Mouse (Mus musculus) liver, postnatal 0 days (tissue): Measurements from ENCODE around the gene Nwd2. TPM values are rescaled to one million over a fixed set of nuclear protein-coding genes. Genes with fewer than 3 reads are reported as not detected.

Source experiments
- ATAC-seq: fragments of 200-750 bp; cut with Nextera tagmentation; 2 replicates; pipeline ENCODE4 v1.8.0; 2017; ENCODE audit warnings: mild to moderate bottlenecking, moderate library complexity
- DNase-seq: peaks from one replicate; pipeline ENCODE4 v3.0.0-alpha.2; 2016
- H3K27ac ChIP-seq: fragments of 300-500 bp; sonication (generic); 2 replicates; pipeline ENCODE4 v1.5.1; 2014; ENCODE audit warnings: antibody characterized with exemption, moderate library complexity, mild to moderate bottlenecking, low read depth
- H3K27me3 ChIP-seq: fragments of 300-500 bp; sonication (generic); 2 replicates; pipeline ENCODE4 v1.6.1; 2014; ENCODE audit warnings: low read length, control low read depth, mixed read lengths; ENCODE audit not compliant: insufficient read depth
- H3K36me3 ChIP-seq: fragments of 300-500 bp; sonication (generic); replicated peaks from 2 replicates; pipeline ENCODE4 v1.6.1; 2014; ENCODE audit warnings: mild to moderate bottlenecking, control low read depth, low read length, moderate library complexity, mixed read lengths; ENCODE audit not compliant: insufficient read depth
- H3K4me1 ChIP-seq: fragments of 300-500 bp; sonication (generic); 2 replicates; pipeline ENCODE4 v1.6.1; 2014; ENCODE audit warnings: antibody characterized with exemption, mild to moderate bottlenecking, control low read depth; ENCODE audit not compliant: insufficient read depth
- H3K4me2 ChIP-seq: fragments of 300-500 bp; sonication (generic); 2 replicates; pipeline ENCODE4 v1.6.1; 2014; ENCODE audit warnings: low read depth, mild to moderate bottlenecking, low read length, moderate library complexity, mixed read lengths
- H3K4me3 ChIP-seq: fragments of 300-500 bp; sonication (generic); 2 replicates; pipeline ENCODE4 v1.5.1; 2014; ENCODE audit warnings: low read depth, low read length
- H3K9ac ChIP-seq: fragments of 300-500 bp; sonication (generic); replicated peaks from 2 replicates; pipeline ENCODE4 v1.6.1; 2014; ENCODE audit warnings: mild to moderate bottlenecking, moderate library complexity
- H3K9me3 ChIP-seq: fragments of 300-500 bp; sonication (generic); 2 replicates; pipeline ENCODE4 v1.6.1; 2016; ENCODE audit warnings: mild to moderate bottlenecking, control low read depth, low read length, mixed read lengths
- CTCF ChIP-seq: sonication (generic); IDR thresholded peaks from 2 replicates; pipeline ENCODE4 v1.5.1; 2016; ENCODE audit warnings: antibody characterized with exemption, low read depth
- EP300 ChIP-seq: IDR thresholded peaks from 2 replicates; pipeline ENCODE4 v1.6.1; 2016; ENCODE audit warnings: antibody characterized with exemption, low read depth, mild to moderate bottlenecking
- WGBS: fragments of 180-500 bp; shearing (Covaris S2); extraction: QIAGEN DNeasy Blood & Tissue Kit; methylation state at CpG from one replicate; pipeline ENCODE4 v1.1.7; 2014; ENCODE audit not compliant: insufficient replicate concordance; 5-methylcytosine and 5-hydroxymethylcytosine counted together
- polyA plus RNA-seq: library from polyadenylated mRNA; unstranded; fragments of >200 nt; fragmentation: Nextera tagmentation; extraction: Ambion mirVana; gene quantifications from 2 replicates; pipeline ENCODE4 v1.2.1, GENCODE M21; 2015

The Nwd2 gene
- polyA plus RNA-seq, 1 experiment from 2014 or later: 0.06 TPM

DNA sequence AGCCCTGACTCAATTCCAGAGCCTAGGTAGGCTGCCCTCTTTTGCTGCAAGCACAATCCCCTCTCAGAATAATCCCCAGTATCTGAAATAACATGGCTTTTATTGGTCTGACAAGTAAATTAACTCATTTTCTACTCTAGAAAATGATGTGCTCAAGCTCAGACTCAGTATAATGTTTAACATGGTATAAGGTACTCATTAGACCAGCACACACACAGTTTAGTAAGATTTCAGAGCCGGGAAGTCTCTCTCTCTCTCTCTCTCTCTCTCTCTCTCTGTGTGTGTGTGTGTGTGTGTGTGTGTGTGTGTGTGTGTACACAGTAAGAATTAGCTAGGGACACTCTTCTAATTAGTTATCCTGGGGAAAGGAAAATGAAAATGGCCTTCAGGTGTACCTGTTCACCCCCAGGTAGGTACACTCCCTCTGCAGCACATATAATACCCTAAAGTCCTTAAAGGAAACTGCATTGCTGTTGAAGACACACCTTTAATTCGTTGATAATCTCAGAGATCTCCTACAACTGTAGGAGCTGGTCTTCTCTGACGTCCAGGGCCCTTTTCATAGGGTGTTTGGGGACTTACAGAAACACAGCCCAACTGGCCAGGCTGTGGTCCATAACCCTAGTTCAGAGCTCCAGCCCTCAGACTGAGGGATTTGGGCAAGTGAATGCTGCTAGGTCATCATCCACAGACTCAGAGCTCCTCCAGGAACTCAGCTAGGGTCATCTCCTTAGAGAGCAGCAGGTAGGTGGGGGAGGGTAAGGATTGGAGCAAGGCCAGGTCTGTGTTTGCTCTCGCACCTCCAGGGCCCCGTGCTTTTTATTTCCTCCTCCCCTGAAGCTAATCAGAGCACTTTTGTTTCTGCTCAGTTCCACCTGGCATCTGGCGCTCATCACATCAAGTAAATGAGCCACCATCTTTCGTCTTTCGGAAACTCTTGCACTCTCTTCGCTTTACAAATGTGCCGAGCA is 174.7 kb downstream of the Nwd2 start:
- ATAC-seq (no peak), DNase-seq (peak; percentile 46)
- 63% methylated on average over 10 of the region's 10 CpGs for WGBS
- Histone ChIP-seq H3K9me3 (no peaks in the 10 kb centered on the region), H3K4me3 (no peak overlapping the region), H3K4me2 (0 out of 2 replicates have a peak overlapping the region, but pooled peaks have one; percentile 18), H3K4me1 (peaks cover 70% of the 10 kb centered on the region), H3K27me3 (no peaks in the 10 kb centered on the region), H3K36me3 (no peaks in the 10 kb centered on the region), H3K9ac (no peak overlapping the region), H3K27ac (peak overlapping the region; percentile 78)
- TF ChIP-seq EP300: no peak
- TF ChIP-seq CTCF: no peak

GRCm38 (mm10) chr5:63824599-63825350 is 175.9 kb downstream of the Nwd2 start:
- H3K4me3 ChIP-seq: no peak overlapping the region
- TF ChIP-seq EP300 (peak; percentile 86), CTCF (no peak)
- peaks cover 70% of the 10 kb centered on the region for H3K4me1 ChIP-seq
- H3K36me3 ChIP-seq: no peaks in the 10 kb centered on the region
- H3K27ac ChIP-seq: peak overlapping the region; percentile 26; the same call in 1 of the 2 replicates
- H3K4me2 ChIP-seq: no peak overlapping the region
- no peak overlapping the region for H3K9ac ChIP-seq
- 49% methylated on average over 8 of the region's 8 CpGs for WGBS
- no peak for DNase-seq
- ATAC-seq: no peak
- no peaks in the 10 kb centered on the region for H3K9me3 ChIP-seq
- H3K27me3 ChIP-seq: no peaks in the 10 kb centered on the region

DNA sequence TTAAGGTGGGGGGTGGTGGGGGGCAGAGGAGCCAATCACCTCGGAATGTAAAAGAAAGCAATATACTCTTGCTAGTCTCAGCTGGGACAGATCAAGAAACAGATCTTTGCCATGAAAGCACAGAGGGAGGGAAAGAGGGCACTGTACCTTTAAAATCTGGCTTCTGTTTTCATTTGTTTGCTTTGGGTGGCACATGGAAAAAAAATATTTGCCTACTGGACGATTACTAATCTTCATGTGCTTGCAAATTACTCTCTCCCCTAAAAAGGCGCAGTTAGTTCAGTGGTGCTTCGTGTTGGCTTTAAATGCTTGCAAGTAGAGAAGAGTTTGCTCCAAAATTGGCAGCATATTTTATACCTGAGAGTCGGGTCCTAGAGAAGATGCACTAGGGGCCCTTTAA is 177.0 kb downstream of the Nwd2 start:
- ATAC-seq: no peak
- 48% methylated on average over 5 of the region's 5 CpGs for WGBS
- H3K27ac ChIP-seq: peak overlapping the region; percentile 80

DNA sequence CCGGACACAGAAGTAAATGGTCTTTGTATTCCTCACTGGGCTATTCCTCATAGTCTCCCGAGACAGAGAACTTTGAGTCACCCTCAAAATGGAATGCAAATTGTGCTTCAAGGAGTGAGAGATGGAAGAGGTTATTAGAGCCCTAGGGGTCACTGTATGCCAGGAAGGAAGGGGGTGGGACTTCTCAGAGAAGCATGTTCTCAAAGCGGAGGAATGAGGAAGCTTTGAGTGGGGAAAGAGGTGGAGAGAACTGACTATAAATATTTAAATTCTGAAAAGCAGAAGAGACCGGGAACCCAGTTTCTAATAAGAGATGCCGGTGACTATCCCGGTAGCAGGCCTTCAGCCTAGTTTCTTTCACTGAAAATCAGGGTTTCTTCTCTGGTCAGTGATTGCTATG is 178.1 kb downstream of the Nwd2 start:
- ATAC-seq: peak; percentile 38; the same call in 1 of the 2 replicates
- DNase-seq: no peak
- Histone ChIP-seq H3K4me3 (no peak overlapping the region), H3K27me3 (no peaks in the 10 kb centered on the region), H3K9ac (no peak overlapping the region), H3K4me1 (peaks cover 79% of the 10 kb centered on the region), H3K27ac (peak overlapping the region; percentile 80), H3K36me3 (no peaks in the 10 kb centered on the region), H3K9me3 (no peaks in the 10 kb centered on the region), H3K4me2 (peak overlapping the region; percentile 54)
- TF ChIP-seq EP300: no peak
- no peak for TF ChIP-seq CTCF
- 18% methylated on average over 6 of the region's 6 CpGs for WGBS

More for the DNA sequence above, 177.0 kb downstream of the Nwd2 start:
- no peaks in the 10 kb centered on the region for H3K9me3 ChIP-seq
- no peaks in the 10 kb centered on the region for H3K36me3 ChIP-seq
- peak overlapping the region; percentile 54 for H3K4me2 ChIP-seq
- H3K4me3 ChIP-seq: no peak overlapping the region
- H3K27me3 ChIP-seq: no peaks in the 10 kb centered on the region
- H3K9ac ChIP-seq: no peak overlapping the region
- H3K4me1 ChIP-seq: peaks cover 78% of the 10 kb centered on the region
- no peak for DNase-seq
- TF ChIP-seq EP300 (no peak), CTCF (no peak)

DNA sequence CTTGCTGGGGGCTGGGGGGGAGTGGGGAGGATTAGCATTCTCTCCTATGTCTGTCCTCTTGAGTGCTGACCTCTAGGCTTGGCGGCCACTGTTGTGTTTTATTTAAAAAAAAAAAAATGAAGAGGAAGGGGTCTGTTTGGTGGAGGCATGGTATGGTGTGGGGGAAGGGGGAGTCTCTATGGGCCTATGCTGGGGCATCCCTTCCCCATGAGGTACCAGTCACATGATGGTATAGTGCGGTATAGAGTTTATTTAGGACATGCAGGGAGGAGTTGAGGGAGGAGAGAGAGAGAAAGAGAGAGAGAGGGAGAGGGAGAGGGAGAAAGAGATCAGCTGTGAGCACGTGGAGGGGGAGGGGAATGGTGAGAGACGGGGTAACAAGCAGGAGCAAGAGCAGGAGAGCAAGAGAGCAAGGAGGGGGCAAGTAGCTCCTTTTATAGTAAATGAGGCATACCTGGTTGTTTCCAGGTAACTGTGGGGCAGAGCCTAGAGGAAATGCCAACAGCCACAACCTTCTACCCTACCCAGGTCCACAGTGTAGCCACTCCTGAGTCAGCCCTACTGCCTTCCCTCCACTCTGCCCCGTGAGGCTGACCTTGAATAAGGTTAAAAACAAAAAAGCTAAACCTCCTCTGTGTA is 178.6 kb downstream of the Nwd2 start:
- 11% methylated on average over 5 of the region's 5 CpGs for WGBS
- peak overlapping the region; percentile 54 for H3K4me2 ChIP-seq

More for the DNA sequence above, 178.6 kb downstream of the Nwd2 start:
- Histone ChIP-seq H3K9me3 (no peaks in the 10 kb centered on the region), H3K36me3 (no peaks in the 10 kb centered on the region), H3K27ac (peak overlapping the region; percentile 80), H3K4me3 (no peak overlapping the region), H3K4me1 (peaks cover 78% of the 10 kb centered on the region), H3K9ac (no peak overlapping the region; the same call in 1 of the 2 replicates), H3K27me3 (no peaks in the 10 kb centered on the region)
- no peak for ATAC-seq
- TF ChIP-seq EP300 (no peak), CTCF (no peak)
- DNase-seq: no peak
